Mouse (Mus musculus): ENCODE data around the gene Thrsp.

Gene Thrsp

GRCm38 (mm10) chr7:97379304-97379703, 38.2 kb downstream of the Thrsp start:
- no peak for DNase-seq (ENCODE audit: low spot score in 2 of 2)

GRCm38 (mm10) chr7:97375906-97376305, 41.6 kb downstream of the Thrsp start:
- DNase-seq (ENCODE audit: low spot score in 2 of 2) = no peak

- DNase-seq (ENCODE audit: low spot score in 2 of 2) = no peak
Observed at GRCm38 (mm10) chr7:97375101-97375500, 42.4 kb downstream of the Thrsp start.

GRCm38 (mm10) chr7:97365887-97366286, 51.6 kb downstream of the Thrsp start:
- DNase-seq (ENCODE audit: low spot score in 2 of 2) = no peak
